ENCODE assay signal across 9 mouse cellular contexts in genomic region chr11:67235639-67236358, GRCm38 (mm10). TPM values are rescaled to one million over a fixed set of nuclear protein-coding genes. Genes with fewer than 3 reads are reported as not detected.
DNase-seq lines count a peak whose midpoint lies in the region; ATAC-seq and TF ChIP-seq lines count a peak whose summit lies in the region.
"Had no signal": no experiment of that assay in that cellular context is flagged by ENCODE, and none has a peak within 500 bp of the region (broad histone marks: within the 10 kb centered on the region; RNA-seq: fewer than 3 reads in every experiment).

No protein-coding gene starts in this region.

- H3K4me2 ChIP-seq in forebrain, postnatal 0 days (ENCODE audit: low read depth) = no peak overlapping the region
- H3K4me2 ChIP-seq in forebrain, embryonic 11.5 days (ENCODE audit: low read depth, low read length, severe bottlenecking) = no peak overlapping the region
- H3K4me2 ChIP-seq: lung, embryonic 15.5 days had no signal

- TF ChIP-seq CTCF in forebrain, postnatal 0 days (IDR thresholded peaks at IDR 0.05; ENCODE audit: low read depth) = peak; percentile 66

- no peak overlapping the region for H3K9ac ChIP-seq in forebrain, postnatal 0 days
- H3K9ac ChIP-seq in forebrain, embryonic 11.5 days (ENCODE audit: low read length) = no peak overlapping the region
- H3K9ac ChIP-seq: lung, embryonic 15.5 days had no signal

- H3K4me3 ChIP-seq in forebrain, postnatal 0 days (ENCODE audit: low read depth, low read length) = no peak overlapping the region
- no peak overlapping the region for H3K4me3 ChIP-seq in forebrain, embryonic 11.5 days (ENCODE audit: low read depth, low read length)
- H3K4me3 ChIP-seq: lung, embryonic 15.5 days had no signal

- no peak for ATAC-seq in forebrain, postnatal 0 days
- ATAC-seq in forebrain, embryonic 11.5 days (replicated peaks; ENCODE audit: low FRiP score) = no peak

- 70% methylated on average over 5 of the region's 5 CpGs for WGBS in forebrain, postnatal 0 days
- WGBS in forebrain, embryonic 11.5 days = 64% methylated on average over 5 of the region's 5 CpGs

- no peaks in the 10 kb centered on the region for H3K36me3 ChIP-seq in forebrain, postnatal 0 days (ENCODE audit: insufficient read depth)
- no peaks in the 10 kb centered on the region for H3K36me3 ChIP-seq in forebrain, embryonic 11.5 days (ENCODE audit: control insufficient read depth, insufficient read depth, low read length)
- H3K36me3 ChIP-seq: lung, embryonic 15.5 days had no signal

- H3K27me3 ChIP-seq in forebrain, postnatal 0 days (ENCODE audit: insufficient read depth, low read length) = no peaks in the 10 kb centered on the region
- H3K27me3 ChIP-seq in forebrain, embryonic 11.5 days (ENCODE audit: control insufficient read depth, insufficient read depth, low read length) = no peaks in the 10 kb centered on the region
- H3K27me3 ChIP-seq: lung, embryonic 15.5 days had no signal

- no peaks in the 10 kb centered on the region for H3K4me1 ChIP-seq in forebrain, postnatal 0 days (ENCODE audit: insufficient read depth)
- no peaks in the 10 kb centered on the region for H3K4me1 ChIP-seq in forebrain, embryonic 11.5 days (replicated peaks; ENCODE audit: control insufficient read depth, insufficient read depth, low read length)
- H3K4me1 ChIP-seq: lung, embryonic 15.5 days had no signal

- H3K27ac ChIP-seq in forebrain, postnatal 0 days (ENCODE audit: low read depth, low read length) = no peak overlapping the region
- H3K27ac ChIP-seq in forebrain, embryonic 11.5 days (ENCODE audit: low read depth, low read length) = no peak overlapping the region
- H3K27ac ChIP-seq: lung, embryonic 15.5 days had no signal

- no peaks in the 10 kb centered on the region for H3K9me3 ChIP-seq in forebrain, postnatal 0 days (ENCODE audit: low read length)
- no peaks in the 10 kb centered on the region for H3K9me3 ChIP-seq in forebrain, embryonic 11.5 days (ENCODE audit: control insufficient read depth, low read length)
- H3K9me3 ChIP-seq: lung, embryonic 15.5 days had no signal

- peak; percentile 54 for DNase-seq in forebrain, postnatal 0 days
- no peak for DNase-seq in forebrain, embryonic 11.5 days (ENCODE audit: low spot score)
- DNase-seq in ovary, postnatal 14 days (ENCODE audit: low spot score) = peak; percentile 49
- no peak for DNase-seq in ovary, adult 18-20 months (ENCODE audit: low spot score)
- DNase-seq in cerebellum, postnatal 14 days = peak; percentile 68 to 78
- peak; percentile 29 to 59 for DNase-seq in kidney, postnatal 36 days
- peak; percentile 77 for DNase-seq in retina, embryonic 14.5 days (ENCODE audit: low spot score)
- no peak for DNase-seq in spleen, postnatal 4 days (ENCODE audit: low spot score in 2 of 2)

RNA-seq across cellular contexts. Expression of gene Myh4, which starts 2.0 kb away (rescaled TPM):
- 0.10 and 0.15 TPM in 2 replicates for total RNA-seq in forebrain, postnatal 0 days (2014; rRNA removed)
- polyA plus RNA-seq in forebrain, postnatal 0 days (2015; fragmentation: Nextera tagmentation; extraction: Ambion mirVana) = 0.04 and 0.05 TPM in 2 replicates
- polyA plus RNA-seq in forebrain, embryonic 11.5 days (2014; fragmentation: Nextera tagmentation; extraction: Ambion mirVana) = not detected in 2 replicates

RNA-seq across cellular contexts. Expression of gene Myh1, which starts 35.9 kb away (rescaled TPM):
- total RNA-seq in forebrain, postnatal 0 days (2014; rRNA removed) = 0.23 and 0.24 TPM in 2 replicates
- polyA plus RNA-seq in forebrain, postnatal 0 days (2015; fragmentation: Nextera tagmentation; extraction: Ambion mirVana) = 0.10 and 0.12 TPM in 2 replicates
- polyA plus RNA-seq in forebrain, embryonic 11.5 days (2014; fragmentation: Nextera tagmentation; extraction: Ambion mirVana) = not detected in 2 replicates

RNA-seq across cellular contexts. Expression of gene Myh8, which starts 41.1 kb away (rescaled TPM):
- total RNA-seq in forebrain, postnatal 0 days (2014; rRNA removed) = 0.38 and 2.1 TPM in 2 replicates
- polyA plus RNA-seq in forebrain, postnatal 0 days (2015; fragmentation: Nextera tagmentation; extraction: Ambion mirVana) = 0.20 and 0.33 TPM in 2 replicates
- polyA plus RNA-seq in forebrain, embryonic 11.5 days (2014; fragmentation: Nextera tagmentation; extraction: Ambion mirVana) = not detected in 2 replicates

Comparison
In these comparisons a context has a peak if more than half of its experiments do, and no peak if none do; other contexts are left out.
1. DNase-seq: peak in forebrain, postnatal 0 days (single experiment), ovary, postnatal 14 days (single experiment), cerebellum, postnatal 14 days (2 of 2), kidney, postnatal 36 days (2 of 2) and retina, embryonic 14.5 days (single experiment); none in forebrain, embryonic 11.5 days (single experiment), ovary, adult 18-20 months (single experiment) and spleen, postnatal 4 days (0 of 2).